Mouse (Mus musculus): ENCODE measurements around the gene Col13a1.
A peak's percentile ranks its signal among the peaks of the same experiment; 100 is the strongest.

Col13a1 gene

DNA sequence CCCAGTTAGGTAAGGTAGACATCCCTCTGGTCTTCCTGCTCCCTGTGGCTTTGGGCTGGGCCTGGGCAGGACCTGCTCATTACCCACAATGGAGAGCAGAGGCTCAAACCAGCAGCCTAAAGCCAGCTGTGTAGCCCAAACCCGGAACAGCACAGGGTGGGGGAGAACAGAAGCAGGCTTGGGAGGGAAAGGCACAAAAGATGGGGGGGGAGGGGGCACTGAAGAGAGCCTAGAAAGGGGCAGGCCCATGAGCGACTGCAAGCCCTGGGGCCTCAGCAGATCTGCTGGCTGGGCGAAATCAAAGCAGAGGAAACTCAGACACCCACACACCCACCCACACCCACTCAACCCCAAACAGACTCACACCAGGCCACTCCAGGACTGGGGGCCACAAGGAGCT lies 11.7 kb downstream of the Col13a1 start:
- DNase-seq: no peak

- DNase-seq: no peak
Observed at GRCm38 (mm10) chr10:61965386-61965841, 13.5 kb downstream of the Col13a1 start.

DNA sequence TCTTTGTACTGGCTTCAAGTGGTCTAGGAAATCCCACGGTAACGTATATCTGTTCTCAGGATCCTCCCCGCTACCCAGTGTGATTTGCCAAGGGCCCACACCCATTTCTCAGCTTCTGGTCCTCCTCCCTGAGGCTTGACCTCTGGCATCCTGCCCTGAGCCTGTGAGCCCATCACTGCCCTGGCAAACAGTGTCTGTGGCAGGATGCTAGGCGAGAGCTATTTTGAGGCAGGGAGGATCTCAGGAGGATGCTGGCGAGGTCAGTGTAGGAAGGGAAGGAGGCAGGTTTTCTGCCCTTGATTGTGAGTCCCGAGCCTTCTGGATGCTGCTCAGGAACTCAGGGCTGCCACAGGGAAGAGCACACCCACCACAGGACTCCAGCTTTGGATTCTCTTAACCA lies 22.2 kb downstream of the Col13a1 start:
- DNase-seq: peak; percentile 72

- no peak for DNase-seq
Observed at GRCm38 (mm10) chr10:61953916-61954315, 25.0 kb downstream of the Col13a1 start.

DNA sequence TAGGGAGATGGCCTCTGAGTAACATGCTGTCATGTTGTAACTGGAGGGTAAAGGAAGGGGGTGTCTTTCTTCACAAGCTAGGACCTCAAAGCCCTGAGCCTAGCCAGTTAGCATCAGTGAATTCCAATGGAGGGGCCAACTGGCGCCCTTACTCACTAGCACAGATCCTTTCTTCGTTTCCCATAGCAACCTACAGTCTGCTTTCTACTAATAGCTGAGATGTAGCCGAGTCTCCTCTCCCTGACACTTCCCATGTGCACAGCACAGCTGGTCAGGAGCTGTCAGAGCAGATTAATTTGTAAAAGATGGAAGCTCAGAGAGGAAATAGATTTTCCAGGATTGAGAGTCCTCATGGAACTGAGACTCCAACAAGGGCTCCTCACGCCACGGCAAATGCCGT lies 29.4 kb downstream of the Col13a1 start:
- DNase-seq: no peak

GRCm38 (mm10) chr10:61944386-61944785 lies 34.5 kb downstream of the Col13a1 start:
- no peak for DNase-seq

DNA sequence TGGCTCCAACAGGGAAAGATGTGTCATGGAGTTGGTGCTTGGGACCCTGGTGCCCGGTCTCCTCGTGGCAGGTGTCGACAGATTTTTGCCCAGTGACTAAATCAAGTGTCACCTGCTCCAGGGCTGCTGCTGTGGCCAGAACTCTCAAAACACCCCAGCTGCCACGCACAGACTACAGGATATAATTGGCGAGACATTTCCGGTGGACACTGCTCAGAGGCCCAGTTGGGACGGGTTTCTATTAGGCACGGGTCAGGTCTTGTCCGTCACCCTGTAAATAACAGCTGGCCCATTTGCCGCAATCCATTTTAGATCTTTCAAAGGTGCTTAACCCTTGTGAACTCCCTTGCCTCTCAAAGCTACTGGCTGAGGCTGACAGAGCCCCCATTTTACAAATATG lies 35.4 kb downstream of the Col13a1 start:
- no peak for DNase-seq

- DNase-seq: no peak
Observed at GRCm38 (mm10) chr10:61942719-61943118, 36.2 kb downstream of the Col13a1 start.

- peak; percentile 51 for DNase-seq
Observed at GRCm38 (mm10) chr10:61936211-61937121, 42.4 kb downstream of the Col13a1 start.

DNA sequence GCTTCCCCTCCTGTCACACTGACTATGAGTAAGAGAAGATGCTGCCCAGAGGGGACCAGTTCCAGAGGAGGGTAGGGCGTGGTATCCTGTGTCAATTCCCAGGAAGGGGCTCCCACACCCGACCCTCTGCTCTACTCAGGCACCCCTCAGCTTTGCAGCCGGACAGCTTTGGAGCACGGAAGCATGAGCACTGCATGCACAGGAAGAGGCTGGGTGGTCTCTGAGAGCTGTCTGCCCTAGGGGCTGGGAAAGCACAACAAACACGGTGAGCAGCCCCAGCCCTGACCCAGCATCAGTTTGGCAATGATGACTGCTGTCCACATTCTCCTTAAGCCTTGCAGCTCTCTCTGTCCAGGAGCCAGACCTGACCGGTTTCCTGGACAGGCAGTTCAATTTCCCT lies 47.2 kb downstream of the Col13a1 start:
- no peak for DNase-seq

DNA sequence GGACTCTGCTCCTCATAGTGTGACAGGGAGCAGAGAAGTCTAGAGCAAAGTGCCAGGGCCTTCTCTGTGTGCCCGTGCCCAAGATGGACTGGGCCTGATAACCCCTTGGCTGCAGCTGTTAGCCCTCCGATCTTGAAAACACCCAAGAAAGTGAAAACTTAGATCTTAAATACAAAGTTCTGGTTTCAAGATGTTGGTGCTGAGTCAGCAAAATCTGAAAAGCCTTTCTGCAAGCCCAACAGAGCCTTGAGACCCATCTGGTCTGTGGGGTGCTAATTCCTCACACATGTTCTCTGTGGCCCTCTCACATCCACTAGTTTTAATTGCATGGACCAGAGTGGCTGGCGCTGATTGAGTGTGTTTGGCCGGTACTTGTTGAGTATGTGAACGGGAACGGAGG lies 49.0 kb downstream of the Col13a1 start:
- no peak for DNase-seq

- DNase-seq: peak; percentile 56
Observed at GRCm38 (mm10) chr10:61928725-61929651, 49.9 kb downstream of the Col13a1 start.

- DNase-seq: no peak
Observed at GRCm38 (mm10) chr10:61925691-61926090, 53.2 kb downstream of the Col13a1 start.

DNA sequence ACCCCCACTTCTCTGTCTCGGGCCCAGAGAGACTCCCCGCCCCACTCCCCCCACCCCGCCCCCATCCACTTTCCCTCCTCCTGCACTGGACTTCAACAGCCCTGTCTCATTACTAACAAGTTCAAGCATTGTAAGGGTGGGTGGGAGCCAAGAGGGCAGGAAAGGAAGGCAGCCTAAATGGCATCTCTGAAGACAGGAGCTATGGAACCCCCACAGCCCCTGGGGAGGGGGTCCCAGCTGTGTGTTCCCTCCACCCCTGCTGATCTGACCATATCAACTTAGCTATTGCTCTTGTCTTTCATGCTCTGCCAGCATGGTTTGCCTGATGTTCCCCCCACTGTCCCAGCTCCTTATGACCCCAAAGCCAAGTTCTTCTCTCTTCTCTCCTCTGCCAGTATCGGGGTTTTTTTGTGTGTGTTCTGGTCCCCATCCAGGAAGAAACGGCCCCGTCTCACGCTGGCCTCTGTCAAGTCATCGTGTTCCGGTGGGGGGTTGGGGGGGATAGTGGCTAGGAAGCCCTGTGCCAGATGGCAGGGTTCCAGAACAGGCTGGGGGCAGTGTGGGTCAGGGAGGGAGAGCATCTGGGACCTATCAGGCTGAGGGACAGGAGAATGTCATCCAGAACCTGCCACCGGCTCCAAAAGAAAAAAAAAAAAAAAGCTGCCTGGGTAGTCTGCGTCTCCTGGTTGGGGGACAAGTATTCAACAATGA lies 58.1 kb downstream of the Col13a1 start:
- peak; percentile 90 for DNase-seq

GRCm38 (mm10) chr10:61919924-61920654 lies 58.8 kb downstream of the Col13a1 start:
- DNase-seq: peak; percentile 75

DNA sequence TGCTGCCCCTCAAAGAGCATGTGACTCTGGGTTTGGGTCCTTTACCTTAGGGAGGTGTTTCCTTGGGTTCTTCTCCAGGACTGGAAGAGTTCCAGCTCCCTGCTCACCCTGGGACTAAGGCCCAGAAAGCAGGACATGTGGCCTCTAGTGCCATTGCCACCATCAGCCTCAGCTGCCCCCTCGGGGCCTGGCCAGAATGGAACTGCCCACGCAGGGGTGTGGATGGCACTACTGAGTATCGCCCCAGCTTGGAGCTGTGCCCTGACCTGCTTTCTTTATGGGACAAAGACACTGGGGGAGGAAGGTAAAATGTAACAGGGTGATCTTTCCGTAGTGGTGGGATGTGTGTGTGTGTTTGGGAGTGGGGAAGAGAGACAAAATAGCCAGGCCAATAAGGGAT lies 59.4 kb downstream of the Col13a1 start:
- DNase-seq: no peak

- DNase-seq: no peak
Observed at GRCm38 (mm10) chr10:61917066-61917465, 61.8 kb downstream of the Col13a1 start.

DNA sequence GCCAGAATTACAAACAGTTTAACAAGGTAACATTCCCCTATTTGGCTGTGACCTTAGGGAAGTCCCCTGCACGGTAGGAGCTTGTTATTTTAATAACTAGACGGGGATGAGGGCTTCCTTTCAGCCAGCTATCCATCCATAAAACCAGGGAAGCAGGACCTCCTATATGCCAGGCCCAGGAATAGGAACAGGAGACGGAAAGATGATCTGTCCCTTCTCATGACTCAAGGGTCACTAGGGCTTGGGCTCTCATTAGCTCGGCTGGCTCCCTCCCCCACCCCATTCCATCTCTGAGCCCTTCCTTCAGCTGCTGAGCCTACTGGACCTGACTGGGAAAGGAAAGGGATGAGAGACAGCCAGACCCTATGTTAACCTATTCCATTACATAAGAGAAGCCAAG lies 67.1 kb downstream of the Col13a1 start:
- no peak for DNase-seq

GRCm38 (mm10) chr10:61909004-61909403 lies 69.9 kb downstream of the Col13a1 start:
- peak; percentile 81 for DNase-seq

DNA sequence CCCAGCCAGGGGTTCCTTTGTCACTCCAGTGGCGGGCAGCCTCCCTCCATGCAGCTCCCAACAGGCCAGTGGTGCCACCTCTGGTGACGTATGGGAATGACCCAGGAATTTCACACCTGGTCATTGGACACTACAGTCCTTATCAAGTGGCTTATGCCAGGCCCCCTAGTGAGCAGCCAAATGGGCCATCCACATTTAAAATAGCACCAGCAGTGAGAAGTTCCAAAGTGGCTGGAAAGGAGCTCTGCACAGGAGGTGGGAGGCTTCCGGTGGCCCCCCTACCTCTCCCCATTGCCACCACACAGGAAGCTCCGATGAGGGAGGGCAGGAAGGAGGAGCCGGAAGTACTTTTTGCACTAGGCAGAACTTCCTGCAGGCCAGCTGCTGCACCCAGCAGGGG lies 72.7 kb downstream of the Col13a1 start:
- DNase-seq: peak; percentile 59

DNA sequence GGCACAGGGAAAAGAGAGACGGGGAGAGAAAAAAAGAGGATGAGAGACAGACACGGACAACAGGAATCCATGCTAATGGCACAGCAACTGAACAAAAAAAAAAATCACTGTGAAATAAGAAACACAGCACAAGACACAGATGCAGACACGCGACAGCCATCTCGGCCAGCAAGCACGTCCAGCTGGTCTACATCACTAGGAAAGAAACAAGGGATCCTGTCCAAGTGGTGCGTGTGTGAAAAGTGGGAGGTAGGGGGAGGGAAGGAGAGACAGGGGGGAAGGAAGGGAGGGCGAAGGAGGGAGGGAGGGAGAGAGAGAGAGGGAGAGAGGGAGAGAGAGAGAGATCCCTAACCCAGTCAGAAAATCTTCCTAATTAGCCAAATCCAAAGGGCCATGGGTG lies 73.6 kb downstream of the Col13a1 start:
- DNase-seq: peak; percentile 78

GRCm38 (mm10) chr10:61898116-61898515 lies 80.8 kb downstream of the Col13a1 start:
- DNase-seq: no peak
